Mouse (Mus musculus): Measurements from ENCODE around the gene Fadd.

Fadd gene

GRCm38 (mm10) chr7:144527723-144528221, 54.5 kb downstream of the Fadd start:
- DNase-seq: no peak

Data from spleen, adult 18-20 months (tissue).